Mouse (Mus musculus): ENCODE results near the gene Eme1. TPM values are rescaled to one million over a fixed set of nuclear protein-coding genes. Genes with fewer than 3 reads are reported as not detected.

Gene Eme1
- polyA plus RNA-seq, 1 experiment: 31.3 TPM

- TF ChIP-seq GATA1 (IDR thresholded peaks at IDR 0.05; ENCODE audit: low read length): no peak
These were observed 38.3 kb downstream of the Eme1 start for GRCm38 (mm10) chr11:94615494-94615893.

GRCm38 (mm10) chr11:94614603-94615002, 39.2 kb downstream of the Eme1 start:
- no peak for TF ChIP-seq GATA1 (IDR thresholded peaks at IDR 0.05; ENCODE audit: low read length)

GRCm38 (mm10) chr11:94610744-94611740, 42.7 kb downstream of the Eme1 start:
- TF ChIP-seq GATA1 (IDR thresholded peaks at IDR 0.05; ENCODE audit: low read length): no peak

DNA sequence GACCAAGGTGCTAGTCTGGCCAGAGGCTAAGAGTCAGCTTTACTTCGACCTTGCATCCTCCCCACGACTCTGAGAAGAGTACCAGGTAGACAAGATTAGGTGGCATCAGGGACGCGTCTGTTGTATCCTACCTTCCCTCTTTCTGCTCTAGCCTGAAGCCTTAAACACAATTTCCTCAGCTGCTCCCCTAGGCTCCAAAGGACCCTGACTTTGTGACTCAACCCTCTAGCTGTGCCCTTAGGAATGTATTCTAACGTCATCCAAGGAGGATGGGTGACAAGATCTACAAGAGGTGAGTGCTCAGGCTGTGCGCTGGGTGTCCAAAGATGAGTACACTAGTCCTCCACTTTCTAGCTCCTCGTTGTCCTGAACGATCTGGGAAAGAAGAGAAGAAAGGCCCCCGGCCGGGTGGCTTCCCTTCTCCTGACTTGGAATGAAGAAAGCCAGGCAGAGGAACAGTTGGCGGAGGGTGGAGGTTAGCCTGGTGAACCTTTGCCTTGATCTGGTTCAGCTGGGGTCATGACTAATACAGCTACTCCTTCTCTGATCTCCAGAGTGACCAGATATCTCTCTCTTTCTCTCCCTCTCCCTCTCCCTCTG, 51.3 kb downstream of the Eme1 start:
- no peak for TF ChIP-seq GATA1 (IDR thresholded peaks at IDR 0.05; ENCODE audit: low read length)

- no peak for TF ChIP-seq GATA1 (IDR thresholded peaks at IDR 0.05; ENCODE audit: low read length)
These were observed 52.2 kb downstream of the Eme1 start, which contains the start of gene Acsf2 for GRCm38 (mm10) chr11:94601321-94602281. TSS of gene Acsf2 (minus strand) at chr11:94601871.

- no peak for TF ChIP-seq GATA1 (IDR thresholded peaks at IDR 0.05; ENCODE audit: low read length)
These were observed 53.3 kb downstream of the Eme1 start for GRCm38 (mm10) chr11:94600447-94600846.

GRCm38 (mm10) chr11:94598437-94599120, 55.2 kb downstream of the Eme1 start:
- no peak for TF ChIP-seq GATA1 (IDR thresholded peaks at IDR 0.05; ENCODE audit: low read length)

DNA sequence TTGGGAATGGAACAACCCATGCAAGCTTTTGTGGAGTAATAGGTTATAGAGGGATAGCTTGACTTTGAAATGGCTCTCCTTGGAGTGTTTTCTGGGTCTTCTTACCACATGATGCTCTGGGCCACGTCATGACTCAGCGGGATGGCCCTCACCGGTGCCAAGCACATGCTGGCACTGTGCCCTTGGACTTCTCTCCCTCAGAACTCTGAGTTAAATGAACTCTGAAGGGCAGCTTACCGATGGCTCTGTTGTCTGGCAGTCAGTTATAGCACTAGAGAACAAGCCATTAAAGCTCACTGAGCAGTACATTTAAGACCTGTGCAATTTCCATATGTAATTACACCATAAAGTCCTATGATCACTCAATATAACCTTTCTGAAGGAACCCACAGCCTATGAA, 56.4 kb downstream of the Eme1 start:
- no peak for TF ChIP-seq GATA1 (IDR thresholded peaks at IDR 0.05; ENCODE audit: low read length)

GRCm38 (mm10) chr11:94596311-94596852, 57.4 kb downstream of the Eme1 start:
- no peak for TF ChIP-seq GATA1 (IDR thresholded peaks at IDR 0.05; ENCODE audit: low read length)

Other genes with a start within 250 kb of the Eme1 start
- not detected in 2 replicates for gene Cacna1g, start 179.8 kb downstream of the Eme1 start, polyA plus RNA-seq (2012)
- not detected in 2 replicates for gene Spata20, start 167.8 kb downstream of the Eme1 start, polyA plus RNA-seq (2012)
- not detected in 2 replicates for gene Epn3, start 154.0 kb downstream of the Eme1 start, polyA plus RNA-seq (2012)
- gene Mycbpap, start 132.2 kb downstream of the Eme1 start, polyA plus RNA-seq (2012): not detected in 2 replicates
- gene Rsad1, start 104.7 kb downstream of the Eme1 start, polyA plus RNA-seq (2012): 7.4 and 9.0 TPM in 2 replicates
- not detected in 2 replicates for gene Chad, start 88.9 kb downstream of the Eme1 start, polyA plus RNA-seq (2012)
- gene Acsf2, start 52.1 kb downstream of the Eme1 start, polyA plus RNA-seq (2012): 0.08 and 0.17 TPM in 2 replicates
- gene Lrrc59, start 24.2 kb downstream of the Eme1 start, polyA plus RNA-seq (2012): 189 and 198 TPM in 2 replicates
- 108 and 114 TPM in 2 replicates for gene Mrpl27, start 197 bp downstream of the Eme1 start, polyA plus RNA-seq (2012)
- 12.6 and 13.4 TPM in 2 replicates for gene Xylt2, start 23.6 kb upstream of the Eme1 start, polyA plus RNA-seq (2012)
- gene Gm11541, start 50.5 kb upstream of the Eme1 start, polyA plus RNA-seq (2012): not detected in 2 replicates
- gene Cdc34b, start 87.8 kb upstream of the Eme1 start, polyA plus RNA-seq (2012): 0.06 and 0.12 TPM in 2 replicates
- not detected in 2 replicates for gene Tmem92, start 128.7 kb upstream of the Eme1 start, polyA plus RNA-seq (2012)

Data from G1E-ER4 (cell line).